Mouse (Mus musculus): Measurements from ENCODE around the gene Wdr74.
A peak's percentile ranks its signal among the peaks of the same experiment; 100 is the strongest.

The Wdr74 gene

GRCm38 (mm10) chr19:8735389-8736159 lies at the start of gene Wdr74:
Gene Wdr74, plus strand, starts transcription at chr19:8735827.
- DNase-seq: peak; percentile 90

- no peak for DNase-seq
Observed at GRCm38 (mm10) chr19:8691871-8692539, 43.6 kb upstream of the Wdr74 start.

- DNase-seq: no peak
Observed at GRCm38 (mm10) chr19:8692740-8693139, 42.9 kb upstream of the Wdr74 start.

GRCm38 (mm10) chr19:8695330-8695729 lies 40.3 kb upstream of the Wdr74 start:
- DNase-seq: no peak

- no peak for DNase-seq
Observed at GRCm38 (mm10) chr19:8699652-8700051, 36.0 kb upstream of the Wdr74 start.

GRCm38 (mm10) chr19:8702458-8702857 lies 33.2 kb upstream of the Wdr74 start:
- DNase-seq: no peak

GRCm38 (mm10) chr19:8703571-8703970 lies 32.1 kb upstream of the Wdr74 start:
- DNase-seq: no peak

GRCm38 (mm10) chr19:8705026-8705708 lies 30.5 kb upstream of the Wdr74 start:
- no peak for DNase-seq

GRCm38 (mm10) chr19:8706132-8706667 lies 29.4 kb upstream of the Wdr74 start:
- DNase-seq: no peak

- no peak for DNase-seq
Observed at GRCm38 (mm10) chr19:8706930-8707329, 28.7 kb upstream of the Wdr74 start.

- DNase-seq: no peak
Observed at GRCm38 (mm10) chr19:8708954-8709353, 26.7 kb upstream of the Wdr74 start.

- DNase-seq: peak; percentile 32
Observed at GRCm38 (mm10) chr19:8710057-8710456, 25.6 kb upstream of the Wdr74 start.

- DNase-seq: peak; percentile 37
Observed at GRCm38 (mm10) chr19:8711506-8711905, 24.1 kb upstream of the Wdr74 start.

GRCm38 (mm10) chr19:8711949-8712869 lies 23.4 kb upstream of the Wdr74 start:
- peak; percentile 30 for DNase-seq

- peak; percentile 71 for DNase-seq
Observed at GRCm38 (mm10) chr19:8712870-8713305, 22.7 kb upstream of the Wdr74 start.

- DNase-seq: peak; percentile 91
Observed at GRCm38 (mm10) chr19:8713306-8713996, 22.2 kb upstream of the Wdr74 start.

- DNase-seq: no peak
Observed at GRCm38 (mm10) chr19:8713997-8714652, 21.5 kb upstream of the Wdr74 start.

- peak; percentile 38 for DNase-seq
Observed at GRCm38 (mm10) chr19:8714653-8715481, 20.8 kb upstream of the Wdr74 start.

GRCm38 (mm10) chr19:8715868-8716766 lies 19.5 kb upstream of the Wdr74 start:
- peak; percentile 14 for DNase-seq
